In genomic region chr13:100123970-100124369, GRCm38 (mm10) we compare ENCODE assay signal across 8 mouse cellular contexts. TPM values are rescaled to one million over a fixed set of nuclear protein-coding genes. Genes with fewer than 3 reads are reported as not detected.
A peak's percentile ranks its signal among the peaks of the same experiment; 100 is the strongest.
DNase-seq lines count a peak whose midpoint lies in the region; ATAC-seq and TF ChIP-seq lines count a peak whose summit lies in the region.

No protein-coding gene starts in this region.

- 77% methylated on average over 3 of the region's 3 CpGs for WGBS in heart, embryonic 16.5 days
- 75% methylated on average over 3 of the region's 3 CpGs for WGBS in liver, embryonic 16.5 days (ENCODE audit: insufficient replicate concordance)

- no peak for TF ChIP-seq RAD21 in CH12.LX (IDR thresholded peaks at IDR 0.05; ENCODE audit: low read depth, low read length)

- H3K79me2 ChIP-seq in CH12.LX (replicated peaks; ENCODE audit: control insufficient read depth, extremely low read depth, insufficient read depth, poor library complexity, severe bottlenecking), result peaks cover 17% of the 10 kb centered on the region

- H3K27me3 ChIP-seq in CH12.LX (replicated peaks), result no peaks in the 10 kb centered on the region
- H3K27me3 ChIP-seq in heart, embryonic 16.5 days (ENCODE audit: control insufficient read depth, insufficient read depth, low read length), result no peaks in the 10 kb centered on the region
- H3K27me3 ChIP-seq in liver, embryonic 16.5 days (ENCODE audit: control insufficient read depth, insufficient read depth, low read depth, low read length), result no peaks in the 10 kb centered on the region

- dilution Hi-C loops in CH12.LX (cut with MboI; ENCODE audit: extremely low pct_ligation_motif_present, extremely low pct_unique_long_range_greater_than_20kb, low sequenced_read_pairs), result no loop called here

- peak overlapping the region; percentile 92 for H3K9ac ChIP-seq in CH12.LX (ENCODE audit: insufficient read depth, low read depth)
- H3K9ac ChIP-seq in heart, embryonic 16.5 days (ENCODE audit: low read length), result no peak overlapping the region
- no peak overlapping the region for H3K9ac ChIP-seq in liver, embryonic 16.5 days (ENCODE audit: low read depth, low read length)

- DNase-seq in heart, adult 11 months, result peak; percentile 77
- DNase-seq in heart, postnatal 4 days, result no peak
- DNase-seq in CH12.LX (ENCODE audit: extremely low read depth), result no peak
- no peak for DNase-seq in frontal cortex, adult 2 months (ENCODE audit: extremely low spot score in 1 of 2, low spot score in 1 of 2)
- DNase-seq in embryo, embryonic 10 days (ENCODE audit: low spot score), result no peak

- ATAC-seq in heart, embryonic 16.5 days (replicated peaks; ENCODE audit: extremely low read depth, insufficient read depth, low FRiP score), result no peak
- no peak for ATAC-seq in liver, embryonic 16.5 days (ENCODE audit: low read depth)
- ATAC-seq in CD4-positive, CD25-positive, alpha-beta regulatory T cell, adult 4 months, result no peak

- peak overlapping the region; percentile 84 for H3K4me2 ChIP-seq in CH12.LX (ENCODE audit: insufficient read depth, low read depth, poor library complexity, severe bottlenecking)
- H3K4me2 ChIP-seq in heart, embryonic 16.5 days (ENCODE audit: low read depth, low read length), result peak overlapping the region; percentile 98
- H3K4me2 ChIP-seq in liver, embryonic 16.5 days (ENCODE audit: low read depth, low read length), result peak overlapping the region; percentile 83

- no peak for TF ChIP-seq CTCF in CH12.LX (conservative IDR thresholded peaks at IDR 0.05 in 1 of 2, IDR thresholded peaks at IDR 0.05 in 1 of 2; ENCODE audit: low read depth in 2 of 2, low read length in 2 of 2)

- peak overlapping the region; percentile 85 to 100 (median 92) for H3K4me3 ChIP-seq in CH12.LX (replicated peaks in 1 of 3; ENCODE audit: low read depth in 2 of 3, low read length in 2 of 3, poor library complexity in 1 of 3)
- H3K4me3 ChIP-seq in heart, embryonic 16.5 days (ENCODE audit: low read length), result peak overlapping the region; percentile 98
- peak overlapping the region; percentile 97 for H3K4me3 ChIP-seq in liver, embryonic 16.5 days (ENCODE audit: low read depth, low read length)

- H3K36me3 ChIP-seq in CH12.LX (replicated peaks in 1 of 2; ENCODE audit: control insufficient read depth in 1 of 2, insufficient read depth in 1 of 2, low read length in 1 of 2), result peaks cover 22 to 27% of the 10 kb centered on the region in 2 experiments
- peaks cover 16% of the 10 kb centered on the region for H3K36me3 ChIP-seq in heart, embryonic 16.5 days (ENCODE audit: control insufficient read depth, insufficient read depth)
- H3K36me3 ChIP-seq in liver, embryonic 16.5 days (ENCODE audit: control insufficient read depth, insufficient read depth), result peaks cover 10% of the 10 kb centered on the region

- no peak for TF ChIP-seq EP300 in CH12.LX (IDR thresholded peaks at IDR 0.05; ENCODE audit: low read length)

- H3K4me1 ChIP-seq in CH12.LX (ENCODE audit: control insufficient read depth in 1 of 2, insufficient read depth in 2 of 2), result peaks cover 0 to 15% of the 10 kb centered on the region in 2 experiments; a peak in 2 of 4 replicates
- H3K4me1 ChIP-seq in heart, embryonic 16.5 days (ENCODE audit: control insufficient read depth, insufficient read depth, low read length), result peaks cover 9% of the 10 kb centered on the region
- H3K4me1 ChIP-seq in liver, embryonic 16.5 days (ENCODE audit: control insufficient read depth, low read depth, low read length), result peaks cover 10% of the 10 kb centered on the region

- in situ Hi-C loops in CH12.LX (cut with MboI; ENCODE audit: low pct_ligation_motif_present, low pct_unique_long_range_greater_than_20kb, low sequenced_read_pairs), result loop anchor here (25.0 kb wide), 1 partner anchor 263 kb away; no protein-coding TSS in a partner anchor

- no peak for TF ChIP-seq POLR2A in CH12.LX (IDR thresholded peaks at IDR 0.05; ENCODE audit: low read depth, low read length)

- no peaks in the 10 kb centered on the region for H3K9me3 ChIP-seq in CH12.LX (replicated peaks; ENCODE audit: low read length)
- H3K9me3 ChIP-seq in heart, embryonic 16.5 days (replicated peaks; ENCODE audit: control insufficient read depth, low read length), result no peaks in the 10 kb centered on the region
- H3K9me3 ChIP-seq in liver, embryonic 16.5 days (replicated peaks; ENCODE audit: control insufficient read depth, low read length), result no peaks in the 10 kb centered on the region

- no peak overlapping the region for H3K27ac ChIP-seq in CH12.LX (ENCODE audit: insufficient read depth, low read depth)
- no peak overlapping the region for H3K27ac ChIP-seq in heart, embryonic 16.5 days (ENCODE audit: low read length)
- H3K27ac ChIP-seq in liver, embryonic 16.5 days (ENCODE audit: low read length), result no peak overlapping the region

TF ChIP-seq in CH12.LX, 34 proteins besides CTCF, POLR2A, EP300 and RAD21:
- TF ChIP-seq KAT2A (IDR thresholded peaks at IDR 0.05; ENCODE audit: insufficient replicate concordance, low read length) (no peak), HCFC1 (IDR thresholded peaks at IDR 0.05; ENCODE audit: low read depth, low read length) (no peak), SMC3 (IDR thresholded peaks at IDR 0.05; ENCODE audit: low read depth, low read length) (no peak), MAX (IDR thresholded peaks at IDR 0.05; ENCODE audit: low read length) (no peak), PAX5 (IDR thresholded peaks at IDR 0.05; ENCODE audit: low read length) (no peak), RCOR1 (conservative IDR thresholded peaks at IDR 0.05; ENCODE audit: low read depth, low read length) (no peak), IRF4 (IDR thresholded peaks at IDR 0.05; ENCODE audit: low read depth, low read length) (no peak), MAFK (IDR thresholded peaks at IDR 0.05; ENCODE audit: insufficient replicate concordance, low read length) (no peak), E2F4 (IDR thresholded peaks at IDR 0.05; ENCODE audit: insufficient replicate concordance, low read depth, low read length) (no peak), TCF12 (IDR thresholded peaks at IDR 0.05; ENCODE audit: low read depth, low read length) (no peak), NELFE (IDR thresholded peaks at IDR 0.05; ENCODE audit: low read depth, low read length) (no peak), ZMIZ1 (IDR thresholded peaks at IDR 0.05; ENCODE audit: low read depth, low read length) (no peak), ZC3H11A (IDR thresholded peaks at IDR 0.05; ENCODE audit: low read depth, low read length) (no peak), ZKSCAN1 (IDR thresholded peaks at IDR 0.05; ENCODE audit: borderline replicate concordance, low read depth, low read length) (no peak)

RNA-seq across cellular contexts. Expression of gene Smn1, which starts 0.7 kb away (rescaled TPM):
- total RNA-seq in heart, postnatal 4 days (2021), result 10 to 100 TPM; 33.0 TPM
- total RNA-seq in CH12.LX (2012; rRNA removed) (31.2 and 36.7 TPM in 2 replicates), CH12.LX (2014; rRNA removed) (27.7 and 35.0 TPM in 2 replicates)
- 122 and 141 TPM in 2 replicates for polyA plus RNA-seq in CH12.LX (2012; ENCODE audit: insufficient read length, low read depth)
- polyA plus RNA-seq in heart, embryonic 16.5 days (2015; fragmentation: Nextera tagmentation; extraction: Ambion mirVana), result 26.6 and 30.1 TPM in 2 replicates
- polyA plus RNA-seq in liver, embryonic 16.5 days (2015; fragmentation: Nextera tagmentation; extraction: Ambion mirVana), result 13.1 and 14.6 TPM in 2 replicates
- 10 to 100 TPM; 36.4 to 36.6 TPM for polyA plus RNA-seq in CD4-positive, CD25-positive, alpha-beta regulatory T cell, adult 4 months (2017; shearing (Covaris generic))
- 38.0 and 39.1 TPM in 2 replicates for polyA plus RNA-seq in frontal cortex, adult 2 months (2012; rRNA removed)

RNA-seq across cellular contexts. Expression of gene Serf1, which starts 16.2 kb away (rescaled TPM):
- 10 to 100 TPM; 20.8 to 28.8 TPM for total RNA-seq in heart, postnatal 4 days (2021)
- total RNA-seq in CH12.LX (2012; rRNA removed), result 16.7 and 20.5 TPM in 2 replicates
- total RNA-seq in CH12.LX (2014; rRNA removed), result 10.9 and 11.6 TPM in 2 replicates
- polyA plus RNA-seq in CH12.LX (2012; ENCODE audit: insufficient read length, low read depth), result 12.5 and 13.7 TPM in 2 replicates
- 84.2 and 107 TPM in 2 replicates for polyA plus RNA-seq in heart, embryonic 16.5 days (2015; fragmentation: Nextera tagmentation; extraction: Ambion mirVana)
- 15.3 and 16.1 TPM in 2 replicates for polyA plus RNA-seq in liver, embryonic 16.5 days (2015; fragmentation: Nextera tagmentation; extraction: Ambion mirVana)
- polyA plus RNA-seq in CD4-positive, CD25-positive, alpha-beta regulatory T cell, adult 4 months (2017; shearing (Covaris generic)), result 1 to 10 TPM; 5.6 to 6.3 TPM
- 38.2 and 40.1 TPM in 2 replicates for polyA plus RNA-seq in frontal cortex, adult 2 months (2012; rRNA removed)

RNA-seq across cellular contexts. Expression of gene Bdp1, which starts 20.1 kb away (rescaled TPM):
- total RNA-seq in heart, postnatal 4 days (2021), result 10 to 100 TPM; 27.2 to 28.3 TPM
- total RNA-seq in CH12.LX (2012; rRNA removed), result 20.0 and 23.7 TPM in 2 replicates
- total RNA-seq in CH12.LX (2014; rRNA removed), result 24.2 and 24.7 TPM in 2 replicates
- 22.0 and 22.9 TPM in 2 replicates for polyA plus RNA-seq in CH12.LX (2012; ENCODE audit: insufficient read length, low read depth)
- polyA plus RNA-seq in heart, embryonic 16.5 days (2015; fragmentation: Nextera tagmentation; extraction: Ambion mirVana), result 19.8 and 22.3 TPM in 2 replicates
- 9.8 and 11.0 TPM in 2 replicates for polyA plus RNA-seq in liver, embryonic 16.5 days (2015; fragmentation: Nextera tagmentation; extraction: Ambion mirVana)
- polyA plus RNA-seq in CD4-positive, CD25-positive, alpha-beta regulatory T cell, adult 4 months (2017; shearing (Covaris generic)), result 10 to 100 TPM; 17.5 to 26.5 TPM
- polyA plus RNA-seq in frontal cortex, adult 2 months (2012; rRNA removed), result 15.8 and 16.0 TPM in 2 replicates
